Mouse (Mus musculus) bone marrow, adult 2 months (tissue): ENCODE results near the gene Swap70.

Experiments used
- CTCF ChIP-seq: fragments of 200-500 bp; IDR thresholded peaks from 2 replicates; pipeline ENCODE4 v1.5.1; 2011; ENCODE audit warnings: low read length, control low read depth; ENCODE audit not compliant: control insufficient read depth, insufficient read depth
- POLR2A ChIP-seq: fragments of 200-500 bp; IDR thresholded peaks from 2 replicates; pipeline ENCODE4 v1.6.1; 2011; ENCODE audit warnings: low read depth, mild to moderate bottlenecking, control low read depth, low read length, borderline replicate concordance; ENCODE audit not compliant: control insufficient read depth

DNA sequence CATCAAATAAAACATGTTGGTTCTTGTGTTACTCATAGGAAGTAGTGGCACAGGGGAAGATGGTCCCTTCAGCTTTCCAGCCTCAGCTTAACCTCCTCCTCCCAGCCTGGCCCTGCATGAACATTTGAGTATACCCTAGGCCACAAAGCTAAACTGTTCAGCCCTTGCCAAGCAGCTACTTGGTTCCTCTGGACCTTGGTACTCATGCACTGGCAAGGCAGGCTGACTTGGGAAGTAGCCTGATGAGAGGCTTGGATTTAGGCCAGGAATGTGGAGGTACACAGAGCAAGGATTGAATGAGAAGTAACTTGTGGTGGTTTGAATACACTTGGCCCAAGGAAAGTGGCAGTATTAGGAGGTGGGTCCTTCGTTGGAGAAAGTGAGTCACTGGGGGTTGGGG lies 93.8 kb downstream of the Swap70 start:
- TF ChIP-seq CTCF: no peak
- TF ChIP-seq POLR2A: no peak
